Mouse (Mus musculus) inflammation-experienced regulatory T-cells, adult 16 weeks (primary cell): Measurements from ENCODE around the gene Sirt7. TPM values are rescaled to one million over a fixed set of nuclear protein-coding genes. Genes with fewer than 3 reads are reported as not detected.

Experiments used
- polyA plus RNA-seq: library from polyadenylated mRNA; unstranded; fragments of 100-300 nt; shearing (Covaris generic); gene quantifications from one replicate; pipeline ENCODE4 v1.2.1, GENCODE M21; 2017

Gene Sirt7
- polyA plus RNA-seq, result 233 TPM

DNA sequence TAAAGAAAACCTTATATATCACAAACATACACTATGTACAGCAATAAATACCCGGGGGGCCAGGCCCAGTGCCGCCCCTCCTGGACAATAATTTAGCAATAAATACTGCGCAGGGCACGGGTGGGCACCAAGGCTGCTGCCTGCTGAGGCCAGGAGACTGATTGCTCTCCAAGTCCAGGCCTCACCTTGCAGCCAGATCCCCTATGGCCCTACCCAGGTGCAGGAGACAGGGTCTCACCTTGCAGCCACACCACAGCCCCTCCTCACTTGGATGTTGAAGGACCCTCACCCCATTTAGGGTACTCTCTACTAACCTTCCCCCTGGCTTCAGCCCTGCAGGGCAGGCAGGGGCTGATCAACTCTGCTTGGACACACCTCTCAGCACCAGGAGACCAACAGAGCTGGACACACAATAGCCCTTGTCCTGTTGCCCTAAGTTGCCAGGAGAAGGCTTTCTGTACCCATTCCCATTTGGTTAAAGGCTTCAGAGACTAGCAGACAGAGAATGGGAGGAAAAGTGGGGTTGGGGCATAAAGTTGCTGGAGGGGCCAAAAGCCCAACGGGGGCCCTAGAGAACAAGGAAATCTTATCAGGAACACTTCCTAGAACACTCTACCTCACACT, at the start of gene Sirt7:
Gene Sirt7, minus strand, starts transcription at position 89 of the 624 bp plus-strand sequence.

DNA sequence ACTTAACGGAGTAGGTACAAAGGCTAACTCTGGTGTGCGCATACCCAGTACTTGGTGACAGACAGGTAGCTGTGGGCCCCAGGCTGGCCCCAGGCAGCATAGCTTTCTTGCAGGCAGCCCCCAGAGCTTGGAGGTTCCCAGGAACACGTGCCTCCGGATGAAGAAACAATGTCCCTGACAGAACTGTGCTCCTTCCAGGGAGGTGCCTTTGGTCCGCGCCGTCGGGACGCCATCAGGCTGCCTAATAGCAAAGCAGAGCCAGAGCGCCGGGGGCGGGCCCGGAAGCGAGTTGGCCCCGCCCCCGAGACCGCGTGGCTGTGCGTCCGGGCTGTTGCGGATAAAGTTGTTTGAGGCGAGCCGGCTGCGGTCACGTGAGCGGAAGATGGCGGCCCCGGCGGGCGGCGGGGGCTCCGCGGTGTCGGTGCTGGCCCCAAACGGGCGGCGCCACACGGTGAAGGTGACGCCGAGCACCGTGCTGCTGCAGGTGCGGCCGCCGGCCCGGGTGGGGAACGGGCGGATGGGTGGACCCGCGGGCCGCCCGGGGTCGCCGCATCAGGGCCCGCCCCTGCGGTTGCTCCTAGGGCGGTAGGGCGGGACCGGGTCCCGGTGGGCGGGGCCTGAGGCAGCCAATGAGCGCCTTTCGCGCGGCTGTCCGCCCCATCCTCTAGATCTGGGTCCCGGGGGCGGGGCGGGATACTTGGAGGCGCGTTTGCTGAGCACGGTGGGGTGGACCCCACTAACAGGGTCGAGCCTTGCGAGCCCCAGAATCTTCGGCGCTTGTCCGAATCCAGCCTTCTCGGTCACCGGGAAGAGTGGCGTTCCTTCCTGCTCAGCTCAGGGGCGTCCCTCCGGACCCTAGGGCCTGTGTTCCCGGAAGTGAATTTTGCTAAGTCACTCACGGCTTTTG, 47.9 kb upstream of the Sirt7 start, which contains the start of gene Aspscr1:
Gene Aspscr1, plus strand, starts transcription at position 287 of the 907 bp plus-strand sequence.

DNA sequence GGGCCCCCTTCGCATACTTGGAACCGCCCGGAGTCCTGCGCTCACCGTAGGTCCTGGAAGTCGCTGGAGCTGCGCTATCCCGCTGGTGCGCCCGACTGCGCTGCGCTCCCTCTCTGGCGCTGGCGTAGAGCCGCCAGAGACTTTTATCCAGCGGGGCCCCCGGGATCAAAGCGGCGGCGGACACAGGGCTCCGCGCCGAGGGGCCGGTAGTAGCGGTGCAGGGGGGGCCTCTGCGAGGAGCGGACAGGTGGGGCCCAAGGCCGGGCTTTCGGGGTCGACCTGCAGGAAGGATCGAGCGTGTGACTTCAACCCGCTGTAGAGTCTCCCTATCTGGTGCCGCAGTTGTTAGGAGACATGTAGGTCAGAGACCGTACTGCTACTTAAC, 36.0 kb upstream of the Sirt7 start, which contains the start of gene Notum:
Gene Notum, minus strand, starts transcription at position 100 of the 385 bp plus-strand sequence.

GRCm38 (mm10) chr11:120648001-120648476, 23.0 kb upstream of the Sirt7 start, which contains the start of gene Myadml2:
Gene Myadml2 (minus strand): TSS chr11:120648158.

GRCm38 (mm10) chr11:120643601-120643987, 18.6 kb upstream of the Sirt7 start, which contains the start of gene Pycr1:
Gene Pycr1 (minus strand): TSS chr11:120643769.

GRCm38 (mm10) chr11:120633520-120634343, 8.7 kb upstream of the Sirt7 start, which contains the start of gene Mafg:
Gene Mafg (minus strand): TSS chr11:120633600.

DNA sequence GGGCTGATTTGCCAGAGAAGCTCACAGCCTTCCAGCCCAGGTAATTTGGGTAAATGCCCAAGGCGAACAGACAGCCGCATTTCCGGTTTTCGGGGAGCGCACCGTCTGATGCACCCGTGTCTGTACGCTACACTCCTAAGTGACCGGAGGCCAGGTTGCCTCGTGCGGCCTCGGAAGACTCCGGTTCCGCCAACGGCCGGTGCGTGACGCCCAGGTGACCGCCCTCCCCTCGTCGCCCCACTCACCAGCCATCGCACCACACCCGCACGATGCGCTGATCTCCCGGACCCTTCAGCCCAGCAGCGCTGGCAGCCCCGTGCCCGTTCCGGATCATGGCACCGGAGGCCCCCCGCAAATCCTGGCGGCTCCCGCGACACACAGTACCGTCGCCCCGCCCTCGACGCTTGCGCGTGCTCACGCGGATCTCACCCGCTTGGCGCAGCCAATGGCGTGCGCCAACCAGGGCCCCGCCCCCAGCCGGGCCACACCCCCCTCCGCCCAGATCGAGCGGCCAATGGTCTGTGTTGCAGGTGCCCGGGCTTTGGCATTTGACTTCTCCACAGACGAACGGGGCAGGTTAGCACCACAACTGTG, 7.4 kb downstream of the Sirt7 start, which contains the start of gene Pcyt2:
Gene Pcyt2, minus strand, starts transcription at position 418 of the 594 bp plus-strand sequence.

DNA sequence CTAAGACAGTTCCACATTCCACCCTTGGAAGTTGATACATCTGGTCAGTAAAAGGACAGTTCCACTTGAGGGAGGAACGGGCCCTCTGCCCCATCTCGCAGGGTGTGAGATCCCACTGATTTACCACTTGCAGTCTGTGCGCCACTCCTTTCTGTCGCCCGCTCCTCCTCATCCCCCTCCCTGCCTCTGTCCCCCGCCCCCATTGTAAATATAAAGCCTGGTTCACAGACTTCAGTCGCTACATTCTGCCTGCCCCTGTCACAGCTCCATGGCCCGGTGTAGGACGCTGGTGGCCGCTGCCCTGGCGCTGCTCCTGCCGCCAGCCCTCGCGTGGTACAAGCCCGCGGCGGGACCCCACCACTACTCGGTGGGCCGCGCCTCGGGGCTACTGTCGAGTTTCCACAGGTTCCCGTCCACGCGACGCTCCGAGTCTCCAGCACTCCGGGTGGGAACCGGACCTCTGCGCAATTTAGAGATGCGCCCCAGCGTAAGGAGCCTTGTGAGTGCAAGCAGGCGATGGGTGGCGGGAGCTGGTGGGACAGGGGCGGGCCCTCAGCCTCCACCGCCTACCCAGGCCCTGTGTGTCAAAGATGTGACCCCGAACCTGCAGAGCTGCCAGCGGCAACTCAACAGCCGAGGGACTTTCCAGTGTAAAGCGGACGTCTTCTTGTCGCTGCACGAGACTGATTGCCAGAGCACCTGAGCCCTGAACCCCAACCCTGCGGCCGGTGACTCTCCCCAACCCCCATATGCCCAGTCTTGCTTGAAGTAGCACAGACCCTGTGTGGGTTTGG, 16.6 kb downstream of the Sirt7 start, which contains the start of gene Npb:
Gene Npb, plus strand, starts transcription at position 237 of the 794 bp plus-strand sequence.

GRCm38 (mm10) chr11:120598283-120598989, 26.6 kb downstream of the Sirt7 start, which contains the start of the genes Alyref and Anapc11:
Gene Alyref (minus strand): TSS chr11:120598365.
Gene Anapc11 (plus strand): TSS chr11:120598421.

DNA sequence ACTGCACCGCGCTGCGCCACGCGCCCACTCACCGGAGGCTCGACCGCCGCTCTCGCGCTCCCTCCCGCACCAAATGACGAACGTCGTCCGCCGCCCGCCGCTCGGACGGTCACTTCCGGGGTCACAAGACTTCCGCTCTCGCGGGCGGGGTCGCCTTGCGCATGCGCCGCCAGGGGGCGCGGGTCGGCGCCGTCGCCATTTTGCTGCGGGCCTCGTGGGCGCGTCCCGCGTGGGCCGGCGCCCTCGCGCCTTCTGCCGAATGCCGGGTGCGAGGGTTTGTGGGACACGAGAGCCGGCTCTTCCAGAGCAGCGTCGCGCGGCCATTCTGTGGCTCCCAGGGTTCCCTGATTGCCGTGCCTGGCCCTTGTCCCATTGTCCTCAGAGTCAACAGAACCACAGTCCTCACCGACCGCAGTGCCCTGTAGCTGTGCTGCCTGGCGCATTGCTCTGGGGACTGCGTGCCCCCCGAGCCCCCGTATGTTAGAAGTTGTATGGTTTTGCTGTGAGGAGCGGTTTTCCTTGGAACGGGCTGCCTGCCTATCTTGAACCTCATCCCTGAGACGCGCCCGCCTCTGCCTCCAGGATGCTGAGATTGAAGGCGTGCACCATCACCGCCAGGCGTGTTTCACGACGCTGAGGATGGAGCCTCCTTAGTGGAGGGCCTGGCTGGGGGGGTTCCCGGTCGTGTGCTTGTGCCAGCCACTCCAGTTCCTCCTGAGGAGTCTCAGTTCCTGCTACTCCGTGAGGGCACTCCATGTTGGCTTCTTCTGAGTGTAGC, 43.4 kb downstream of the Sirt7 start, which contains the start of gene Arhgdia:
Gene Arhgdia, minus strand, starts transcription at position 135 of the 778 bp plus-strand sequence.

GRCm38 (mm10) chr11:120572752-120573584, 52.1 kb downstream of the Sirt7 start, which contains the start of gene P4hb:
Gene P4hb (minus strand): TSS chr11:120573253.

Other genes starting within 250 kb of the Sirt7 start
- gene Faap100, start 246.5 kb downstream of the Sirt7 start, polyA plus RNA-seq, result 32.1 TPM
- gene Nploc4, start 187.5 kb downstream of the Sirt7 start, polyA plus RNA-seq, result 13.7 TPM
- gene Tspan10, start 182.6 kb downstream of the Sirt7 start, polyA plus RNA-seq, result not detected
- 0.68 TPM for gene Pde6g, start 171.7 kb downstream of the Sirt7 start, polyA plus RNA-seq
- 11.5 TPM for gene Oxld1, start 167.2 kb downstream of the Sirt7 start, polyA plus RNA-seq
- gene Ccdc137, start 167.1 kb downstream of the Sirt7 start, polyA plus RNA-seq, result 55.1 TPM
- gene Arl16, start 157.6 kb downstream of the Sirt7 start, polyA plus RNA-seq, result 47.8 TPM
- 76.5 TPM for gene Mrpl12, start 140.6 kb downstream of the Sirt7 start, polyA plus RNA-seq
- gene Slc25a10, start 133.4 kb downstream of the Sirt7 start, polyA plus RNA-seq, result 15.4 TPM
- not detected for gene Gcgr, start 94.5 kb downstream of the Sirt7 start, polyA plus RNA-seq
- 124 TPM for gene Mcrip1, start 75.5 kb downstream of the Sirt7 start, polyA plus RNA-seq
- not detected for gene Ppp1r27, start 74.1 kb downstream of the Sirt7 start, polyA plus RNA-seq
- gene P4hb, start 52.0 kb downstream of the Sirt7 start, polyA plus RNA-seq, result 279 TPM
- gene Arhgdia, start 43.6 kb downstream of the Sirt7 start, polyA plus RNA-seq, result 896 TPM
- 6.6 TPM for gene Alyref, start 26.9 kb downstream of the Sirt7 start, polyA plus RNA-seq
- 129 TPM for gene Anapc11, start 26.8 kb downstream of the Sirt7 start, polyA plus RNA-seq
- 1.3 TPM for gene Npb, start 16.8 kb downstream of the Sirt7 start, polyA plus RNA-seq
- 170 TPM for gene Pcyt2, start 7.3 kb downstream of the Sirt7 start, polyA plus RNA-seq
- gene Mafg, start 8.4 kb upstream of the Sirt7 start, polyA plus RNA-seq, result 12.0 TPM
- gene Pycr1, start 18.5 kb upstream of the Sirt7 start, polyA plus RNA-seq, result 1.00 TPM
- gene Myadml2, start 22.9 kb upstream of the Sirt7 start, polyA plus RNA-seq, result not detected
- not detected for gene Notum, start 35.9 kb upstream of the Sirt7 start, polyA plus RNA-seq
- gene Aspscr1, start 47.7 kb upstream of the Sirt7 start, polyA plus RNA-seq, result 141 TPM
- gene Cenpx, start 88.5 kb upstream of the Sirt7 start, polyA plus RNA-seq, result 128 TPM
- 84.9 TPM for gene Lrrc45, start 88.7 kb upstream of the Sirt7 start, polyA plus RNA-seq
- gene Rac3, start 96.2 kb upstream of the Sirt7 start, polyA plus RNA-seq, result 0.27 TPM
- gene Dcxr, start 102.0 kb upstream of the Sirt7 start, polyA plus RNA-seq, result 26.0 TPM
- gene Cbr2, start 106.9 kb upstream of the Sirt7 start, polyA plus RNA-seq, result not detected
- 34.4 TPM for gene Hmga1b, start 137.6 kb upstream of the Sirt7 start, polyA plus RNA-seq
- gene Rfng, start 159.0 kb upstream of the Sirt7 start, polyA plus RNA-seq, result 3.2 TPM
- gene Gps1, start 159.0 kb upstream of the Sirt7 start, polyA plus RNA-seq, result 168 TPM
- gene Dus1l, start 171.2 kb upstream of the Sirt7 start, polyA plus RNA-seq, result 80.7 TPM
- gene Fasn, start 199.3 kb upstream of the Sirt7 start, polyA plus RNA-seq, result 54.9 TPM